35 mouse cellular contexts compared by ENCODE assay signal in the genomic region with DNA sequence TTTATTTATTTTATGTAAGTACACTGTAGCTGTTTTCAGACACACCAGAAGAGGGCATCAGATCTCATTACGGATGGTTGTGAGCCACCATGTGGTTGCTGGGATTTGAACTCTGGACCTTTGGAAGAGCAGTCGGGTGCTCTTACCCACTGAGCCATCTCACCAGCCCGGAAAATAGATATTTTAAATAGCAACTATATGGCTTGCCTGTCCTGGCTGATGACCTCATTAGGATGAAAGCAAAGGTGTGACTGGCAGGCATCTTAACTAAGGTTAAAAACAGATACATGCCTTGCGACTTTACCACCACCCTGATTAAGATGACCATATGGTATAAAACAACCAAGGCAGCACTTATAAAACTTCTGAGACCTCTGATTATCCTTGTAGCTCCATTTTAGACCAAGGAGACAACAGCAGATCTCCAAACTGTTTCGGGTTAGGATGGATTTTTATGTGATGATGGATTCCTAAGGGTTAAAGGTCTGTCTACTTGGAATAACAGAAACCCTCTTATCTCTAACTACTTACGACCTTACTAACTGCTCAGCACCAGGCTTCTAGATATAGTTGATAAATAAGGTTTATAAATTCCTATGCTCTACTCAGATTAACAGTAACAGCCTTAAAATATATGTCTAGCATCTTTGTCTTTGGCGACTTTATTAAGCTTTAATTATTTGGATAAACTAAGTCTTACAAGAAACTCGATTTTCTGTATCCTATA.
"Had no signal": no experiment of that assay in that cellular context is flagged by ENCODE, and none has a peak within 500 bp of the region (broad histone marks: within the 10 kb centered on the region; RNA-seq: fewer than 3 reads in every experiment).

No protein-coding gene starts in this region.

- DNase-seq: heart, postnatal 10 days; heart, postnatal 14 days; heart, postnatal 36 days; heart, postnatal 4 days; kidney, adult 11 months; kidney, adult 18-20 months; kidney, adult 2 months; kidney, adult 8-10 months; kidney, adult 9 months; kidney, postnatal 10 days; kidney, postnatal 14 days; kidney, postnatal 25 days; kidney, postnatal 36 days; kidney, postnatal 4 days; layer of hippocampus, adult 9-11 months; layer of hippocampus, postnatal 36 days had no signal

- H3K9me3 ChIP-seq: heart, embryonic 10.5 days; heart, embryonic 12.5 days; heart, embryonic 13.5 days; heart, embryonic 15.5 days; hindbrain, embryonic 10.5 days; hindbrain, embryonic 12.5 days; hindbrain, embryonic 13.5 days; hindbrain, embryonic 15.5 days; intestine, embryonic 15.5 days; kidney, embryonic 15.5 days had no signal

- H3K27me3 ChIP-seq: heart, embryonic 12.5 days; heart, embryonic 13.5 days; heart, embryonic 15.5 days; hindbrain, embryonic 12.5 days; hindbrain, embryonic 13.5 days; hindbrain, embryonic 15.5 days; intestine, embryonic 15.5 days; kidney, embryonic 15.5 days had no signal

- H3K27ac ChIP-seq: heart, embryonic 10.5 days; heart, embryonic 13.5 days; heart, embryonic 15.5 days; hindbrain, embryonic 10.5 days; hindbrain, embryonic 12.5 days; hindbrain, embryonic 13.5 days; hindbrain, embryonic 14.5 days; hindbrain, embryonic 15.5 days; hindbrain, postnatal 0 days; intestine, embryonic 15.5 days; kidney, embryonic 15.5 days; kidney, postnatal 0 days; layer of hippocampus, adult 2 months had no signal

- H3K4me1 ChIP-seq: hindbrain, embryonic 12.5 days; hindbrain, embryonic 13.5 days; hindbrain, embryonic 15.5 days; intestine, embryonic 15.5 days had no signal

- ATAC-seq: hindbrain, embryonic 16.5 days; hindbrain, postnatal 0 days; inflammation-experienced regulatory T-cells, adult 6 months; intestine, embryonic 15.5 days; intestine, embryonic 16.5 days; intestine, postnatal 0 days had no signal

- H3K4me3 ChIP-seq: heart, embryonic 10.5 days; heart, embryonic 12.5 days; heart, embryonic 13.5 days; heart, embryonic 15.5 days; hindbrain, embryonic 10.5 days; hindbrain, embryonic 12.5 days; hindbrain, embryonic 13.5 days; hindbrain, embryonic 15.5 days; intestine, embryonic 15.5 days; kidney, embryonic 15.5 days; layer of hippocampus, adult 2 months had no signal

- H3K36me3 ChIP-seq: heart, embryonic 10.5 days; heart, embryonic 12.5 days; heart, embryonic 13.5 days; heart, embryonic 15.5 days; hindbrain, embryonic 10.5 days; hindbrain, embryonic 12.5 days; hindbrain, embryonic 13.5 days; hindbrain, embryonic 15.5 days; intestine, embryonic 15.5 days; kidney, embryonic 15.5 days had no signal

- H3K9ac ChIP-seq: heart, embryonic 12.5 days; heart, embryonic 13.5 days; heart, embryonic 15.5 days; hindbrain, embryonic 12.5 days; hindbrain, embryonic 13.5 days; hindbrain, embryonic 14.5 days; hindbrain, embryonic 15.5 days; intestine, embryonic 15.5 days; kidney, embryonic 15.5 days had no signal

- H3K4me2 ChIP-seq: heart, embryonic 11.5 days; heart, embryonic 12.5 days; heart, embryonic 13.5 days; heart, embryonic 15.5 days; hindbrain, embryonic 12.5 days; hindbrain, embryonic 13.5 days; hindbrain, embryonic 14.5 days; hindbrain, embryonic 15.5 days; intestine, embryonic 15.5 days; kidney, embryonic 15.5 days had no signal
